Mouse (Mus musculus) frontal cortex, adult (tissue): ENCODE data around the gene Arpc2.

ENCODE experiments used
- ATAC-seq: cut with Nextera tagmentation; 2 replicates; pipeline ENCODE4 v1.9.2; 2017; ENCODE audit warnings: mild to moderate bottlenecking, moderate library complexity, mixed read lengths; ENCODE audit not compliant: low TSS enrichment

Gene Arpc2

DNA sequence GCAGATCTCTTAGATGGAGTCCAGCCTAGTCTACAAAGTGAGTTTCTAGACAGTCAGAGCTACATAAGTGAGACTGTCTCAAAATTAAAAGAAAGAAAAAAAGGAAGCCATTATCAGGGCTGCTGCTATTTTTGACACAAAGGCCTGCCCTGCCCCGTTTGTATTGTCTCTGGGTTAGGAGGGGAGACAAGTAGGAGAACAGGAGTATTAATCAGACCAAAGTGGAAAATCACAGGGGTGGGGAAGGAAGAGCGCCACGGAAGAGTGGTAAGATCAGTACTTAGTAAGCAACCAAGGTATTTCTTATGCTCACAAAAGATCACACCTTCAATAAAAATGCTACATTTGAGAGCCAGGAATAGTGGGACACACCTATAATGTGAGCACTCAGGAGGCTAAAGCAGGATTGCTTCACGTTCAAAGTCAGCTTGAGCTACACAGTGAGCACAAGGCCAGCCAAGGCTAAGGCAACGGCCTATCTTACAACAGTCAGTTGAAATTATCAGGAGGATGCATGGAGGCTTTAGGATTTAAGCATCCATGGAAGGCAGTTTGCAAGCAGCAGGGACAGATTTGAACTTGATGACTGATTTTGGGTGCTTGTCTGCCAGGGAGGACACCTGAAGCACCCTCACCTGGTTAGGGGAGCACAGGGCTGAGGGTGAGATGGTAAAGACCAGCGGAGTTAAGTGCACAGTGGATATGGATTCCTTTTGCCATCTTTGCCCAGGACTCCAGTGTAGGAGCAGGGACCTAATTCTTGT, 64.6 kb downstream of the Arpc2 start:
- ATAC-seq: no peak

DNA sequence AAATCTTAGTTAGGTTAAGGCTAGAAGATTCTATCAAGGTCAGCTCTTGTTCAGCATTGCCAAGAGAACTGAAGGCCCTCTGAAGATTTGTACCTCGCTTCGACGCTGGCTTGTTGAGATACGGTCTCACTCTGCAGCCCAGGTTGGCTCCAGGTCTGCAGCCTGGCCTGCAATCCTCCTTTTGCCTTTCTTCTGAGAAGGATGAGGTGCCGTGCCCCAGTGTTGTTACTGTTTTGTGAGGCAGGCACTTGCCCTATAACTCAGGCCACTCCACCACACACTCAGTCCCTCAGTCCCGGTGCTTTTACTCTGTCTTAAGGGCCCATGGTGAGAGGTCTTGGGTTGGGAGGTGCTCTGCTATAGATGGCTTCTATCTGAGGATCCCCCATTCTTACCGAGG, 66.3 kb downstream of the Arpc2 start:
- no peak for ATAC-seq

GRCm38 (mm10) chr1:74302835-74303234, 67.0 kb downstream of the Arpc2 start:
- no peak for ATAC-seq

DNA sequence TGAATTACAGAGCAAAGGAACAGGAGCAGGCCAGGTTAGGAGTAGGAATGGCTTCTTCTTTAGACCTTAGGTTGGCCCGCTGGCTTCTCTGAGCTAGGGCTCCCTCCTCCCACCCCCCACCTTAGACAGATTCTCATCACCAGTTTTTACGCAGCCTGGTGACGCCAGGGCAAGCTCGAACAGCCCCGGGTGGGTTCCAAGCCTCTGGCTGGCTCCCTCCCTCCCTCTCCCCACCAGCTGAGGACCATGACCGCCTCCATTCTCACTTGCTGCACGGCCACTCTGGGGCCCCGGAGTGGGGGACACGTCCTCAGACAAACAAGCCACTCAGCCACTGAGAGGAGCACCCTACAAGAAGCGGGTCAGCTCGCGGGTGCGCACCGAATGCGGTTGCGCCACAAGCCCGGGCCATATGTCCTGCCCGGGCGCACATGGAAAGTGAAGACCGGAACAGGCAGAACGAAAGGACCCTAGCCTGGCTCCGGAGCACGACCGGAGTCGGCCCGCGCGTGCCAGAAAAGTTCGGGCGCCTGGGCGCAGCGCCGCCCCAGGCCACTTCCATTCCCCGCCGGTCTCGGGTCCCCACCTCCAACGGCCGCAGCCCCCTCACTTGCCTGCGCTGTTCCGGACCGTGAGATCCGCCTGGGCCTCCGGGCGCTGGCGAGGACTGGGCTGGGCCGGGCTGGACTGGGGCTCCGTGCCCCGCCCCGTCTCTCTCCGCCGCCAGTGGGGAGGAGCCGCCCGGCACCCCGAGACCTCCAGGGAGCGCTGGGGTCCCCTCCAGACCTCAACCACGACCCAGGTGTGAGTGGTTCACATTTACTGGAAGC, 67.8 kb downstream of the Arpc2 start:
- peak; percentile 69 for ATAC-seq

DNA sequence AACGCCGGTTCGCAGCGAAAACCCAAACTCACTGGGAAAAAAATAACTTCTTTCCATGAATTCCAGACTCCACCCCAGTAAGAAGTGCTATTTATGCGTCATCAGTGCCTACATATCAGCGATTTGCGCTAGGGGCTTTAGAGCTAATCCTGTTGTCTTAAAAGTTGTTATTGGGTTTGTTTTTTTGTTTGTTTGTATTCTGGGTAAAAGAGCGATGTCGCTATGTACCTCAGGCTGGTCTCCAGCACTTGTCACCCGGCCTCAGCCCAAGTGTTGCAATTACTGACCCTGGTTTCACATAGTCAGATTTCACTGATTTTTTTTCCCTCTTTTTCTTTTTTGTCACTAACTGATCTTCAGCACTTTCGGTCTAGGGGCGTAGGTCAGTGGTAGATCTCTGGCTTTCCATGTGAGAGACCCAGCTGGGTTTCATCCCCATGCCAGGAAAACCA, 68.5 kb downstream of the Arpc2 start:
- peak; percentile 13; the same call in 1 of the 2 replicates for ATAC-seq

DNA sequence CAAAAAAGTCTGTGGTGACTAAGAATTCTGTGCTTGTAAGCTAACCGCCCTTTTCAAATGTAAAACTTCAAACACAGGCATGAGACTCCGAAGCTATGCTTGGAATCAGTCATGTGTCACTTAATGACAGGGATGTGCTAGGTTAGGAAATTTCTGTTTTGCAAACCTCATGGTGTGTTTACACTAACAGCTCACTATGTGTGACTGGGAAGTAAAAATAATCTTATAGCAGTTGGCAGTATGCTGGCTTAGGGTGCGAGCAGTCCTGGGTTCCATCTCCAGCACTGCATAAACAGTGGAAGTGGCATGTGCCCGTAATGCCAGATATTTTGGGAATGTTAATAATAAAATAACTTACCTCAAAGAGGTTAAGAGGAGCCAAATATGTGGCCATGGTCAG, 69.1 kb downstream of the Arpc2 start:
- no peak for ATAC-seq

DNA sequence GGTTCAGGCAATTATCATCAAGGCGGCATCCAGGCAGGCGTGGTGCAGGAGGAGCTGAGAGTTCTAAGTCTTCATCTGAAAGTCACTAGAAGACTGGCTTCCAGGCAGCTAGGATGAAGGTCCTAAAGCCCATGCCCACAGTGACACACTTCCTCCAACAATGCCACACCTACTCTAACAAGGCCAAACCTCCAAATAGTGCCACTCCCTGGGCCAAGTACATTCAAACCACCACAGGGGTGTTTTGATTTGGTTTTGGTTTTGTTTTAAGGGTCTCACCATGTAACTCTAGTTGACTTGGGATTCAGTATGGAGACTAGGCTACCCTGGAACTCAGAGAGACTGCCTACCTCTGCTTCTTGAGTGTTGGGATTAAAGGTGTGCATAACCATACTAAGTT, 69.6 kb downstream of the Arpc2 start, which contains the start of gene Tmbim1:
TSS of gene Tmbim1 (minus strand) at position 101 of the 400 bp plus-strand sequence.
- ATAC-seq: no peak

DNA sequence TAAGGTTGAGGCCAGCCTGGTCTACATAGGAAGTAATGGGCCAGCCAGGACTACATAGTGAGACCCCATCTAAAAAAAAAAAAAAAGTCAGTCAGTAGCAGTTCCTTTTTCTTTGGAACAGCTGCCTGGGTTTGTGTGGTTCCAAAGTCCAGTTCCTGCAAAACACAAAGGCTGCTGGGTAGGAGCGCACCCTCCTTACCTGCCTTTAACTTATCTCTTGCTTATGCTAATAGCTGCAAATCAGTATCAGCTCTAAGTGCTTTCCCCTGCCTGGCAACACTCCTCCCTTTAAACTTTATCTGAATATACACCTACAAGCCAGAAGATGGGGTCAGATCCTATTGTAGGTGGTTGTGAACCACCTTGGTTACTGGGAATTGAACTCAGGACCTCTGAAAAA, 71.3 kb downstream of the Arpc2 start:
- ATAC-seq: no peak

GRCm38 (mm10) chr1:74308001-74308964, 72.4 kb downstream of the Arpc2 start:
- no peak for ATAC-seq

GRCm38 (mm10) chr1:74309767-74310166, 73.9 kb downstream of the Arpc2 start:
- ATAC-seq: no peak

GRCm38 (mm10) chr1:74313049-74313692, 77.3 kb downstream of the Arpc2 start:
- ATAC-seq: peak; percentile 97

DNA sequence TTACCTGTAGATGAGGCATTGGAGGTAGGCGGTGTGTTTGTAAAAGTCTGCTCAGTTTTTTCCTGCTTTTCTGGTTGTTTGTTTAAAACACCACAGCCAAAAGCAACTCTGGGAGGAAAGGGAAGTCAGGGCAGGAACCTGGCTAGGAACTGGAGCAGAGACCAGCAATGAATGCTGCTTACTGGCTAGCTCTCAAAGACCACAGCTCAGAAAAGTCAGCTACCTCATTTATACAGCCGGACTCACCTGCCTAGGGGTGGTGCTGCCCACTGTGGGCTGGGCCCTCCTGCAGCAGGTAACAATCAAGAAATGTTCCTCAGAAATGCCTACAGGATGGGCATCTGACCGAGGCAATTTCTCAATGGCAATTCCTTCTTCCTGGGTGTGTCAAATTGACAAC, 78.9 kb downstream of the Arpc2 start:
- ATAC-seq: no peak

GRCm38 (mm10) chr1:74316114-74316827, 80.4 kb downstream of the Arpc2 start:
- ATAC-seq: no peak
